Mouse (Mus musculus) left cerebral cortex, postnatal 36 days (tissue): ENCODE results near the gene Luzp2. TPM values are rescaled to one million over a fixed set of nuclear protein-coding genes. Genes with fewer than 3 reads are reported as not detected.

Source experiments
- DNase-seq, 2 experiments: peaks; one replicate each; pipeline ENCODE4 v3.0.0; 2021 to 2022; ENCODE audit warnings: low spot score in 2 of 2, mixed read lengths in 1 of 2
- intact Hi-C: fragments of 180-260 bp; cut with DNase I; formaldehyde crosslinking; loops from one replicate; pipeline ENCODE4 v1.15.1; 2025
- total RNA-seq, 2 experiments: library from RNA; stranded (reverse); gene quantifications; 2 replicates each; pipeline ENCODE4 v1.2.3; 2021

Gene Luzp2
- total RNA-seq = 100 to 1,000 TPM in 1 of 2 experiments, 10 to 100 TPM in 1; 88.8 to 101 TPM

DNA sequence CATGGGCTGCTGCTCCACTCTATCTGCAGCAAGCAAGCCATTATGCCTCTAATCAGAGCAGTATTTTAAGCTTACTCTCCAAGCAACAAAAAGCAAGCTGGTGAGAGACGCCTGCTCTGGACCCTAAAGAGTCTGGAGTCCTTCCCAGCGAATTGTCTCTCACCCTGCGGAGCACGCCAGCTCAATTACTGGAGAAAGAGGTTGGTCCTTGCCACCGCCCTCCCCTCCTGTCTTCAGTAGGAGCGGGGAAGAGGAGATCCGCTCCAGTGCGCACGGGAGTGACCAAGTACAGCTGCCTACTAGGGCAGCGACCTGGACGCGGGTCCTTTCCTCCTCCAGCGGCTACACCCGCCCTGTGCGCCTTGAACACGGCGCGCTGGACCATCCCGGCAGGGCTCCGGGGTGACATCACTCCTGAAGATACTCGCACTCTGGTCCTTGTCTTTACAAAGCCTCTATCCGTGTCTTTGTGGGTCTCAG is at the start of gene Luzp2:
Gene Luzp2, plus strand, starts transcription at position 127 of the 480 bp plus-strand sequence.
- peak; percentile 40 to 52 for DNase-seq
- intact Hi-C loops = no loop called here

DNA sequence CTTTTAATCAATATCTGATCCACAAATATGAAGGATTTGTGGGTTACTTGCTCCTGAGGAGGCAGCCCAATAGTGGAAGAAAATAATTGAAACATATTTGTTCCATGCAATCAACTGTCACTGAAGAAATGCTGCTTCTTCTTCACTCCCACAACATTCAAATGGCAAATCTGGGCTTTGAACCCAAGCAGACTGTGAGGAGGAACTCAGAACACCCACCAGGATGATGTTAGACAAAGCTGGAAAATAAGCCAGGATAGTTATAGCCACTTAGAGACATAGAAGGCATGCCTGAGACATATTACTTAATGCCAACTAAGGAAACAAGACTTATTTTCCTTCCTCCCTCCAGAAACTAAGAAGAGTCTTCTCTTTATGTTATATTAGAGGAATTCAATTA is 47.8 kb upstream of the Luzp2 start:
- DNase-seq = no peak

DNA sequence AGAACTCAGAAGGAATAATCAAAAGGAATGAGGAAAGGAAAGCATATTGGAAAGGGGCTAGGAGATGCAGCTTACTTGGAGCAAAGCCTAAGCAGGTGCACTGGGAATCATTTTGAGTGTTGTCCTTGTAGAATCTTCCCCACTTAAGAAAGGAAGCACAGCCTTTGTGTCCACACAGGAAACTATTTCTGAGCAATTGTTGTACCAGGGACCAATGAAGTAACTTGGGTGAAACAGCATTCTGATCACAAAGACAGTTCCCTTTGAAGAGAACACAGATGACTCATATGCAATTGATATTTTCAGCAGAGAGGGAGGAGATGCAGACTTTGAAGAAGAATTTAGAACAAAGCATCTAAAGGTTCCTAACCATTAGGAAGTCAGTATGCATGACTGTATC is 16.7 kb upstream of the Luzp2 start:
- intact Hi-C loops = no loop called here
- no peak for DNase-seq

More for the DNA sequence above, 47.8 kb upstream of the Luzp2 start:
- intact Hi-C loops = no loop called here

DNA sequence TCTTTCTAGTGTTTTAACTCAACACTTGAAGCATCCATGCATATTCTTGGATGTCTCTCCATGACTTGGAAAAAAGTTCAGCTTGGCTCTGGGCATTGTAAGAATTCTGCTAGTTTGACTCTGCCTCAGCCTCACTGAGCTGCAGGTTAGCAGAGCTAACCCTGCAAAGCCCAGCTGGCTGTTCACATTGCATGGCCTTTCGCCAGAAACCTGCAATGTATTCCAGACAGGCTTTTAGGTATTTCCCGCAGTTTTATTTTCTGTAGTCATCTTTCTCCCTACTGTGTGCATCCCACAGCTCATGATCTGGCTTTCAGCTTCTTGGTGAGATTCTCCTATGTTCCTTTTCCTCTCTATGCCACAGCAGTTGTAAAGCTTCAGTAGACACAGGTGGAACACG is 6.5 kb upstream of the Luzp2 start:
- no peak for DNase-seq
- intact Hi-C loops = no loop called here

DNA sequence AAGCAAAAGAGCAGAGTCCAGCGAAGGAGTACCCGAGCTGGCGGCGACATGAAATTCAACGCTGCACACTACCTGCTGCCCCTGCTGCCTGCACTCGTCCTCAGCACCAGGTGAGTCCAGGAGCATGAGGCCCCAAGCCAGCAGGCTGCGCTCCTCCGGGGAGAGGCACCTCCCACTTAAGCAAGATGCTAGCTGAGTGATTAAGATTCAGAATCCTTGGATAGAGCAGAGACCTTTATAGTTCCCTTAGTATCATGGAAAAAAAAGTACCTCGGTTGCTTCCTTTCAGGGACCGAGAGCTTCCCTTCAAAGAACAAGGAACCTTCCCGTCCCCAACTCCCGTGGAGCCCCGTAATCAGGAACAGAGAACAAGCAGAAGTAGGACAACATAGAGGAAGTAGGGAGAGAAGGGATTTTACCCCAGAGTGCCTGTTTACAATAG is 634 bp downstream of the Luzp2 start:
- peak in 1 of 2 experiments; percentile 12 for DNase-seq
- intact Hi-C loops = no loop called here

DNA sequence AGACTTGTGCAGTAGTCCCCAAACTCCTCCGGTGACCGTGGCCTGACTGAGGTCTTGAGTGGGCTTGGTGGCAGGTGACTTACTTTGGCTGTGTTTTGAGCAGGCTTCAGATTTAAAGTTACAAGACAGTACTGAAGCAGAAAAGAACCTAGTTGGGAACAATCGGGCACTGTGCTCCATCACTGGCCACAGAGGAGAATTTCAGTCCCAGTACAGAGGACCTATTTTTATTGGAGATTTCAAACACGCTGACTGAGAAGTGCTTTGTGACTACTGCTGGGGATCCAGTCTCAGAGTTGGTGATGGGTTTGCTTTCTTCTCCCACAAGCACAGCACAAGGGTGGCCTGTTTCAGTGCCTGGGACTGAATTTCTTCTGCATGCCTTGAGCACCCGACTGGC is 1.1 kb downstream of the Luzp2 start:
- DNase-seq = peak in 1 of 2 experiments; percentile 22
- intact Hi-C loops = no loop called here

DNA sequence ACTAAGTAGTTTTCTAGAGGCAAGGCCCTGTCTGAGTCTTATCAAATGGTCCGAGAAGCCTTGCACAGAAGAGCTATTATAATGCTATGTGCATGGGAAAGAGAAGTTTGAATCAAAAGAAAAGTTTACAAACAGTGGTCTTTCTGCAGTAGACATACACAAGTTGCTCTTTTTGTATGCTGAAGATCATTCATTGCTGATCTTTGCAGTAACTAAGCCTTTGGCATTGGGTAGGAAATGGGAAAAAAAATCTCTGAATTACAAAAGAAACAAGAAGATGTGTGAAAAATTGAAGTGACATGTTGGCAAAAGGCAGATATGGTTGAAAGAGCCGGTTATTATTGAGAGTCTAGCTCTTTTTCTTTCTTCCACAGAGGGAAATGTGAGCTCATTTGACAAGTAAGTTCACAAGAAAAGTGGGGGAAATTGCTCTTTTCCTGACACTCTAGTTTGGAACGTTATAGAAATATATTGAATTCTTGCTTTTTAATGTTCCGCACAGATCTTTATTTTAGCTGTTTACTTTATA is 7.6 kb downstream of the Luzp2 start:
- no peak for DNase-seq
- intact Hi-C loops = loop anchor here (10.0 kb wide), 1 partner anchor 892 kb away; no protein-coding TSS in a partner anchor

DNA sequence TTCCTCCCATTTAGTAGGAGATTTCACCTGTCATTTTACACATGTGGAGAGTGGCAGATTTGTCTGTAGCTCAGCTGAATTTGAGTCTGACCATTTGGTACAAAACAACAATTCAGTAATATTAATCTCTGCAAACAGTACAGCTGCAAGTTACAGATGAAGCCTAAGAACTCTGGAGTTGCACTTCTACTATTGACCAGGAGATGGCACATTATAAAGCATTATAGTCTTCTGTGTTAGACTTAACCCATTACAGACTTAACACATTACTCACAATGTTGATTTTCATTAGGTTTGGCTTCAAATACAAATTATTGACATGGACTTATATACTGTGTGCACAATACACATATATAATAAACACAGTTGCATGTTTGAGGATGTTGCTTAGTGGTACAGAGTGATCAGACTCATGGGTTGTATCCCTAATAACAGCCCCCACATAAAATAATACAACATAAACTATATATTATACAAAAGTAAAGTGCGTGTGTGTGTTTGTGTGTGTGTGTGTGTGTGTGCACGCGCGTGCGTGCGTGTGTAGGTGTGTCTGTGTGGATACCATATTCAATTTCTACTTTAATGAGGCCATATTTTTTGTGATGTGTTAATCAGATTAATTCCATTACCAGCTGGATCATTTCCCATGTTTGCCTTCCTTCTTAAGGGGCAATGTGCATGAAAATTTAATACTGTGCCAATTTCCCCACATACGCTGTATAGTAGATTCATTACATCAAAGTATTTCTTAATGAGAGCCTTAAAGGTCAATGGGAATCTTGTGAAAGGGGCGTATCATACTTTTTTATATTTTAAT is 10.8 kb downstream of the Luzp2 start:
- no peak for DNase-seq
- intact Hi-C loops = loop anchor here (10.0 kb wide), 1 partner anchor 889 kb away; no protein-coding TSS in a partner anchor

DNA sequence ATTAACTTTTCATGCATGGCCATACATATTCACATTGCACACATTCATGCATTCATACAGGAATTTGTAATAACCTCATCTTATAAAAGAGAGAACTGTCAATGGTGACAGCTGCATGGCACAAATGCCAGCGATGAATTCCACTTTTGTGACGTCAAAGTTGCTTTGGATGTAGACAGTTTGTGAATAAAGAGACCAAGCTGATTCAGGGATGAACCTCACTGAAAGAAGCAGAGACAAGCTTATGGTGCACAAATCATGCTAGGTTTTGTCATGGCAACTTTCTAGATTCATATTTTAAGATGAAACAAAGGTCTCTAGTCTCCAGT is 11.4 kb downstream of the Luzp2 start:
- no peak for DNase-seq
- intact Hi-C loops = loop anchor here (10.0 kb wide), 1 partner anchor 888 kb away; no protein-coding TSS in a partner anchor

DNA sequence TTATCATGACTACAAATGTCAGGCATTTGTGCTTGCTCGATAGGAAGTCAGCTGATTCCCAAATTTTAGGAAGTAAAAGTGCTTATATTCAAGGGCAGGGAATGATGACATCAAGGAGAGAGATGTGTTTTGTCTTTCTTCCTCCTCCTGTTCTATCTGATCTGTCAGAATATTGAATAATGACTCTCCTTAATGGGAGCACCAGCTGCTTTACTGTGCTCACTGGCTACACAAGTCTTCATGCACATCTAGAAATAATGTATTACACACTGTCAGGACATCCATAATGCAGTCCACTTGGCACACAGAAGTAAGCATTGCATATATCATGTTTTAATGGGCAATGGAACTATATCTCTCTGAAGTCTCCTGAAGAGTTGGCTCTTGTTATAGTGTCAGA is 17.6 kb downstream of the Luzp2 start:
- DNase-seq = no peak
- intact Hi-C loops = no loop called here

DNA sequence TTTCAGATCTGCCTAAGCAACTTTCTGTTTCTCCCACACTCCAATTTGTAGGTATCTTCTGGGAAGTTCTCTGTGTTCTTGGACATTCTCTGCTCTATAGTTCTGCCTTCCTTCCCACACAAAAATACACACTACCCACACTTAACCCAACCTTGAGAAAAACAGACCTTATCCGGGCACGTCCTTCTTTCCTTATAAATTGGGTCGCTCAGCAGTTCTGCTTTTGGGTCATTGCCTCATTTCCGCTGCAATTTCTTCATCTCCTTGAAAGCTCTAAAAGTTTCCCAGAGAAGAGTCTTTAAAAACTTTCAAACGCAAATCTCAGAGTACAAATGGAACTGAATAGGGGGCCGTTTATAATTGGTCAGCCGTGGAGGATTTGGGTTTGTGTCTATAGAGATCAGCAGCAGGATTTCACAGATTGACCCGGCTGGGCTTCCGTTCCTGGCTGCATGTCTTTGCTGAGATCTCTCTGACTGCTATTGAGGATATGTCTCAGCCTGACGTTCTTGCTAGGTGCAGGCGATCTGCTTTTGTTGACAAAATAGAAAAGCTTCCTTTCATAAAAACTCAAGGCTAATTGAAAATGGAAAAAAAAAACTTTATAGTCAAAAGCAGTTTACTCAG is 26.0 kb downstream of the Luzp2 start:
- no peak for DNase-seq
- intact Hi-C loops = no loop called here

DNA sequence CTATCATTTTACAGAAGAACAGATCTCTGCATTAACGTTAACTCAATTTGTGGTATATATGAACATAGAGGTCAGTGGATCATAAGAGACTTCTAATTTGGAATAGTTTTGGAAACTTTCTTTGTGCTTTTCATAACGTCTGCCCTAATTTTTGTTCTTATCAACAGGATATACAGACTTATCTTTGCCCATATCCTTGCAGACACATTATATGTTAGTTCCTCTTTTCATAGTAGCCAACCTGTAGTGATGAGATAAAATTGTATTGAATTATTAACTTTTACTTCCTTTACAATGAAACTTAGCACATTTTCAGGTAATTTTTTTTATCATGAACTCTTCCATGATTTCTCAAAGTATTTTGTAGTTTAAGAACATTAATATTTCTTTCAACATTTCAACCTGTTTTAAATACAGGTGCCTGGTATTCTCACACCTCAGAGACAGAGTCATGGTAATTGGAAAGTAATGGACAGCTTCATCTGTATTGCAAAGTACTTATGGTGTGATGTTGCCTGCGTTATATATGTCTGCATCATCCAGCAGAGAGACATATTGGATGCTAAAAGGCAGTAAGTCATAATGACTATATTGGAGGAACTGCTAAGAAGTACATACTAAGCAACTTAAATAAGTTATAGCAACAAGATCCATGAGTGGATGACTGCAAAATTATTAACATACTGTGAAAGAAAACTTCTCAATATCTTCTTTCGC is 43.8 kb downstream of the Luzp2 start:
- no peak for DNase-seq
- intact Hi-C loops = no loop called here

DNA sequence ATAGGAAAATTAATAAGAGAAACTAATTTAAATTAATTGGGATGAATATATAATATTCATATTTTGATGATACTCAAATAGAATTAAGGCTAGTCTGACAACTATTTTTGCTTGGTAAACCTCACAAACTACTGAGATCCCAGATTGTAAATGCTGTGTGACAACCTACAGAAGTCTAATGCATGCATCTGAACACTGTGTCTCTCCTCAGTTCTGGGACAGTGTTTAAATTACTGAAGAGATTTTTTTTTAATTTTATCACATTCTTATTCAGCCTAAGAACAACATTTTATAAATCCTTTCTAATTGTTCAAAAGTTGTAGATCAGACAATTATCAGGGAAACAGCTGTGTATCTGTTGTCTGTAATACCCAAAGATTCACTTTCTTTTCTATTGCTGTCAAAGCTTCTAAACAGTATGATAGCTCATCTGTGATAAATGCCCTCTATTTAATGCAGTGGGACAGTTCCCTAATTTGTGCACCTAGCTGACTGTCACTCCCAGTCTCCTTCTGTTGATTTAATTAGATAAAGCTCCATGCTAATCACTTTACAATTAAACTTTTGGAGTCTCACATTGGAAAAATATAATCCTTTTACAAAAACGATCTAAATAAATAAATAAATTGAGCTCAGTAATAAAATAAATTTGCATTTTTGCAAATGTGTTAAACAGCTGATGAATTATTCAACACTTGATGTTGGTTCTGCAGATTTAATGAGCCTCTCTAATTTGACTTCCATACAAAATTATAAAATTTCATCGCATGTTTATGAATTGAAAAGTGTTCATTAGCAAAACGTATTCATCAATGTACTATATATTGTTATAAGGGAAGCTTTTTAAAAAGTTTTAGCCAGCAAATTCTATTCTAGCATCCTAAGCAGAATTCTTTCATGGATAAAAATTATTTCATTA is 58.7 kb downstream of the Luzp2 start:
- intact Hi-C loops = no loop called here
- DNase-seq = no peak

DNA sequence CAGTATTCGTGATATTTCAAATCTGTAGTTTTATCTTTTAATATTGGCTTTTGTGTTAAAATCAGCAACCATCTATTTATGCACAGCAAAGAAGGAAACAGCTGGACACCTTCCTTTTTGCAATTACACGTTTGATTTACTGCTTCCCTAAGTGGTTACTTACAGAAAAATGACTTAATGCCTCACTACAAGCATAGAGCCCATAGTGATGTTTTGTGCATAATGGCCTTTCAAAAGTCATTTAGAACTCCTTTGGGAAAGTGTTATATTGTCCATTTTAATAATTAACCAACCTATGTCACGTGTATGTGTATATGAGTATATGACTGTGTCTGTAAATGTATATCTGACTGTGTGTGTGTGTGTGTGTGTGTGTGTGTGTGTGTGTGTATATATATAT is 63.3 kb downstream of the Luzp2 start:
- intact Hi-C loops = no loop called here
- DNase-seq = no peak

DNA sequence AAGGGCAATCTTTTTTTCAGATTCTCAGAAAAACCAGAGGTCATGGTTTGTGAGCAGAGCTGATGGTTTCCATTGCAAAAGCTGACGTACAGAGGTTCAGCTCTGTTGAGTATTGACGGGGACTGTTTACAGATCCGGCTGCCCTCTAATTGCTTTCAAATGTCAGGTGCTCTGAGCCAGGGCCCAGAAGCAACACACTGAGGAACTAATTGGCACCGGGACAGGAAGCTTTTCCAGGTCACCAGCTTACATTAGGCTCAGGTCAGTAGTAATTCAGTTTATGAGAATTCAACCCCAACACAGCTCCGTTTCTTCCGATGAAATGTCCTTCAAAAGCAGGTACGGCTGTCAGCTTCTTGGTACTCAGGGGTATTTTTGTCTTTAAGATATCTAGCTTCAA is 74.7 kb downstream of the Luzp2 start:
- no peak for DNase-seq
- intact Hi-C loops = no loop called here

DNA sequence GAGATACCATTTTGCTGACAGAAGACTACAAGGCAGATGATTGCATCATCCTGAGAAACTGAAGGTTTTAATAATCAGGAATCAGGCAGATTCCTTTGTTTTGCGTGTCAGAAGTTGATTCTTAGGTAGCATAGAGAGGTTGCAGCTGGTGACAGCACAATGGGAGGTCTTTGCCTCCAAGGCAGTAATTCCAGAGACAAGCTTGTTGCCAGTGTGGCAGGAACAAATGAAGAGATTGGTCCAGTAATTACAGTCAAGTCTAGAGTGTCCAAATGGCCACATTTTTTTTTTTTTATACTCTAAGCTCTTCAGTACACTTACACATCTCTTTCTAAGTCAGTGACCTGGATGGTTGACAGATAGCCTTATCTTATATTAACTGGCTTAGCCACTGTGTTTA is 78.7 kb downstream of the Luzp2 start:
- intact Hi-C loops = no loop called here
- no peak for DNase-seq

DNA sequence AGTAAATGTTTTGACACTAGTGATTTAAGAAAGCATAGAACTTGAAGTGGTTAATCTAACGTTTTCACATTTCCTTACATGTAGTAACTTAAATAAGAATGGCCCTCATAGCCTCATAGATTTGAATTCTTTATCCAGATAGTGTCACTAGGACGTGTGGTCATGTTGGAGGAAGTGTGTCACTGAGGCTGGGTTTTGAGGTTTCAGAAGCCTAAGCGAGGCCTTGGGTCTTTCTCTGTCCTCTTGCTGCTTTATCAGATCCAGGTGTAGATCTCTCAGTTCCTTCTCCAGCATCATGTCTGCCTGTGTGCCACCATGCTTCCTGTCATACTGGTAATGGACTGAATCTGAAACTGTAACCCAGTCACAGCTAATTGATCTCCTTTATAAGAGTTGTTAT is 86.7 kb downstream of the Luzp2 start:
- DNase-seq = no peak
- intact Hi-C loops = no loop called here

DNA sequence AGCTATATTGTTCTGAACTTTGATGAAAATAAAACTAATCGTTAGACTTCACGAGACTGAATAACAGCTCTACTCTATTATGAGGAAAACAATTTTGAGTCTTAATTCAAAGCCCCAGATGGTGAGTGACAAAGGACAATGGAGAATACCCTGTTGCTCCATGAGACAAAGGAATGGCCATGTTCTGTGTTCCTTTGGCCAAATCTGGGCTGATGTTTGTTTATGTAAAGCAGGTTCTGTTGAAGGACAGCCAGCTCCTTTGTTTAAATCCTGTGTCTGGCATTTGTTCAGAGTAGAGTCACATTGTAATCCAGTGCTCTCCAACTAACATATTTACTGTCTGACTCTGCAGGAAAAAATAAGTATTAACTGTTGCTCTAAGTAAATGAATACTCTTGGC is 121.5 kb downstream of the Luzp2 start:
- intact Hi-C loops = no loop called here
- DNase-seq = no peak

DNA sequence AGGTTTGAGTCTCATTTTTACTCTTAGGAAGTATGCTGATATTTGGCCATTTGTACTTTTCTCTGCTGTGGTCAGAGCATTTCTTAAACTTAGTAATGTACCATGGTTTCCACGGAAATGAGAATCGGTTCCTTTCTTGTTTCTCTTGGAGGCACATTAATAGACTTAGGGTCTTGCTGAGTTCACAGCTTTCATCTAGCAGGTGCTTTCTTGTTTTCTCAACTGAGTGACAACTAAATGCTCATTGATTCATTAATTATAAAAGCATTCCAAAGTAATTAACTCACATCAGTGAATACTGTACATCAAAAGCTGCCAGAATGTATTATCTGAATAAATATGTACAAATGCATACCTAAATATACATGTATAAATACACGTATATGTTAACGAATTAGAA is 127.4 kb downstream of the Luzp2 start:
- intact Hi-C loops = no loop called here
- DNase-seq = no peak
